Mouse (Mus musculus) cerebellum, adult 2 months (tissue): ENCODE measurements around the gene Cpsf2.

ENCODE experiments used
- CTCF ChIP-seq: fragments of 200-500 bp; IDR thresholded peaks from 2 replicates; pipeline ENCODE4 v1.5.1; 2011; ENCODE audit warnings: low read depth, mild to moderate bottlenecking, control low read depth, low read length, moderate library complexity, borderline replicate concordance; ENCODE audit not compliant: insufficient read depth
- POLR2A ChIP-seq: fragments of 200-500 bp; IDR thresholded peaks from 2 replicates; pipeline ENCODE4 v1.6.1; 2011; ENCODE audit warnings: low read length, control low read depth, borderline replicate concordance; ENCODE audit not compliant: insufficient read depth

DNA sequence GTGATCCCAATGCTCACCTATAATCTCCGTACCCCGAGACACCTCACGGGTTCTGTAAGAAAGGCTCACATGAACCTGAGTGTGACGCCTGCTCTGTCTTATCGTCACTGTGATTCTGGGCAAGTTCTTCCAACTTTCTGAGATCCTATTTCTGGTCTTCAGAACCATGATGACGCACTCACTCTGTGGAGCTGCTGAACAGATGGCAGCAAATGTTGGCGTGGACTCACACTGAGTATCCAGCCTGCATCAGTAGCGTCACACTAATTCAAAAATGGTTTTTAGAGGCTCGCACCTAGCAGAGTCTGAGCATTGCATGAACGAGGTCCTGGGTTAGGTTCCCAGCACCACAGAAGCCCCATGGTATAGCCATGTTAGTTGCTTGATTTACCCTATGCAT is 80.0 kb downstream of the Cpsf2 start:
- no peak for TF ChIP-seq POLR2A
- no peak for TF ChIP-seq CTCF
